16 mouse cellular contexts compared by ENCODE assay signal in genomic region chr12:33166712-33167111, GRCm38 (mm10).
"Had no signal": no experiment of that assay in that cellular context is flagged by ENCODE, and none has a peak within 500 bp of the region (broad histone marks: within the 10 kb centered on the region; RNA-seq: fewer than 3 reads in every experiment).

No protein-coding gene starts in this region.

- H3K27ac ChIP-seq: kidney, embryonic 15.5 days; left cerebral cortex, adult 2 months; limb, embryonic 15.5 days; liver, embryonic 15.5 days; midbrain, embryonic 15.5 days; neural tube, embryonic 12.5 days had no signal

- H3K27me3 ChIP-seq: kidney, embryonic 15.5 days; limb, embryonic 15.5 days; liver, embryonic 15.5 days; midbrain, embryonic 15.5 days; neural tube, embryonic 12.5 days had no signal

- DNase-seq: kidney, adult 2 months; lung, embryonic 14.5 days; lung, postnatal 10 days; lung, postnatal 4 days; retina, postnatal 1 day; right cerebral cortex, postnatal 4 days; spleen, adult 18-20 months; thymus, adult 18-20 months; thymus, postnatal 14 days had no signal

- H3K4me3 ChIP-seq: kidney, embryonic 15.5 days; left cerebral cortex, adult 2 months; limb, embryonic 15.5 days; liver, embryonic 15.5 days; midbrain, embryonic 15.5 days; neural tube, embryonic 12.5 days had no signal

- H3K9me3 ChIP-seq: kidney, embryonic 15.5 days; limb, embryonic 15.5 days; liver, embryonic 15.5 days; midbrain, embryonic 15.5 days; neural tube, embryonic 12.5 days had no signal

- H3K4me2 ChIP-seq: kidney, embryonic 15.5 days; limb, embryonic 15.5 days; liver, embryonic 15.5 days; lung, embryonic 14.5 days; midbrain, embryonic 11.5 days; midbrain, embryonic 15.5 days; neural tube, embryonic 12.5 days had no signal

- H3K9ac ChIP-seq: kidney, embryonic 15.5 days; limb, embryonic 15.5 days; liver, embryonic 15.5 days; lung, embryonic 14.5 days; midbrain, embryonic 15.5 days; neural tube, embryonic 12.5 days had no signal

- H3K36me3 ChIP-seq: kidney, embryonic 15.5 days; limb, embryonic 15.5 days; liver, embryonic 15.5 days; midbrain, embryonic 15.5 days; neural tube, embryonic 12.5 days had no signal

- ATAC-seq: midbrain, embryonic 15.5 days had no signal
